Mouse (Mus musculus) liver, postnatal 0 days (tissue): ENCODE results near the gene Coro2b.

Source experiments
- CTCF ChIP-seq: sonication (generic); IDR thresholded peaks from 2 replicates; pipeline ENCODE4 v1.5.1; 2016; ENCODE audit warnings: antibody characterized with exemption, low read depth
- EP300 ChIP-seq: IDR thresholded peaks from 2 replicates; pipeline ENCODE4 v1.6.1; 2016; ENCODE audit warnings: antibody characterized with exemption, low read depth, mild to moderate bottlenecking

GRCm38 (mm10) chr9:62544856-62545255 is 8.0 kb upstream of the Coro2b start:
- TF ChIP-seq CTCF, result no peak
- TF ChIP-seq EP300, result no peak
